Mouse (Mus musculus): ENCODE results near the gene Myl7. TPM values are rescaled to one million over a fixed set of nuclear protein-coding genes. Genes with fewer than 3 reads are reported as not detected.
A peak's percentile ranks its signal among the peaks of the same experiment; 100 is the strongest.

The Myl7 gene
- polyA plus RNA-seq, 1 experiment from 2014 or later = not detected

DNA sequence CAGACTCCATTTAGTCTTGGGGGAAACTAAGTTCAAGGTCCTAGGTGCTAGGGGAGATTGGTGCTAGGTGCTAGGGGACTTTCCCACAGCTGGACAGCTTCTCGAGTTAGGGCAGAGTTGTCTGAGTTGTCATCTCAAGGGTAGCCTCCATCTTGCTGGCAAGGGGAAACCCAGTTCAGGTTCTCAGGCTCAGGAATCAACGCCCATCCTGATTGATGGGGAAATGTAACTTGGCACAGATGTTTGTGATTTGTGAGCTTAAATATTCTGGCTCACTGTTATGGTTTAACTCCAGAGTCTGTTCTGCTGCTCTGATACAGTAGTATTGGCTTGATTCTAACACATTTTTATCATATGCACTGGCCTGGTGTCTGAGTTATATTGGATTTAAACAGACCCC lies 19.5 kb upstream of the Myl7 start:
- TF ChIP-seq CTCF (IDR thresholded peaks at IDR 0.05) = no peak
- CTCF ChIA-PET = interaction anchor here (1.4 kb wide), 1 partner anchor 32 kb away, joined by 5 read pairs; no protein-coding TSS in a partner anchor
- ATAC-seq (no peak), DNase-seq (ENCODE audit: low read depth, low spot score) (no peak)
- in situ Hi-C loops (cut with MboI; ENCODE audit: low pct_unique_long_range_greater_than_20kb) = loop anchor here (25.0 kb wide), 1 partner anchor 431 kb away; no protein-coding TSS in a partner anchor
- POLR2A ChIA-PET = no interaction called here
- peaks cover 14% of the 10 kb centered on the region for H3K27me3 ChIP-seq

- CTCF ChIA-PET = interaction anchor here (1.4 to 2.5 kb wide), 2 partner anchors 12 to 80 kb away, joined by 6 to 8 read pairs; no protein-coding TSS in a partner anchor
- H3K27me3 ChIP-seq = peaks cover 7% of the 10 kb centered on the region
- POLR2A ChIA-PET = no interaction called here
- DNase-seq (ENCODE audit: low read depth, low spot score) = no peak
- no peak for TF ChIP-seq CTCF (IDR thresholded peaks at IDR 0.05)
- in situ Hi-C loops (cut with MboI; ENCODE audit: low pct_unique_long_range_greater_than_20kb) = loop anchor here (25.0 kb wide), 1 partner anchor 429 kb away; no protein-coding TSS in a partner anchor
- no peak for ATAC-seq
These were observed 17.6 kb upstream of the Myl7 start for GRCm38 (mm10) chr11:5916178-5916548.

DNA sequence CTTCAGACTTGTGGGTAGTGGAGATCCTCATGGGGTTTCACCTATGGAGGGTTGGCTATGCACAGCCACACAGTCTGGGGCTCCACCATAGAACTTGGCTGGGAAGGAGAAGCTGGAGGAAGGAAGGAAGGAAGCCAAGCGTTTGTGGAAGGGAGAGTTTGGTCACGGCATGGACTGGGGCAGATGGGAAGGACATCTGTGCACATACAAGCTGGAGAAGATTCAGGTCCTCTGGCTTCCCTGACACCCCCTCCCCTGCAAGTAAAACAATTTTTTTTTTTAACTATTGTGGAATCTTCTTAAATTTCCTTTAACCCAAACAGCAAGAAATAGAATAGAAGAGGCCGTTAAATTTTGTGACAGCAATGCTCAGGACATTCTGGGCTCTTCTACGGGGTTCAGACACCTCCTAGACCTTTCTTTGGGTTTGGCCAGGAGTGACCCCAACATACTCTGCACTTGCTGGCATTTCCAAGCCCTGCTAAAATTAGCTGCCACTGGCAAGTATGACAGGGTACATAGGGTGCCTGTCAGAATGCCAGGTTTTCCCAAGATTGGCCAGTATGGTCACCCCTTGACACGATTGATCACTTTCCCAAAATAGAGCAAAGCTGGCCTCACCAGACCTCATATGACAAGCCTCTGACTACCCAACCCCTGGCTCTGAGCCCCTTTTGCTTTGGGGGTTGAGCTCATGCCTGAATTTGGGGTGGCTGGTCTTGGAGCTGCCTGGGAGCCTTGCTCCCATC lies 17.0 kb upstream of the Myl7 start:
- CTCF ChIA-PET = interaction anchor here (1.3 to 2.5 kb wide), 3 partner anchors 11 to 79 kb away, joined by 5 to 8 read pairs (median 6); no protein-coding TSS in a partner anchor
- H3K27me3 ChIP-seq = peaks cover 1% of the 10 kb centered on the region
- no peak for DNase-seq (ENCODE audit: low read depth, low spot score)
- ATAC-seq = no peak
- no peak for TF ChIP-seq CTCF (IDR thresholded peaks at IDR 0.05)
- in situ Hi-C loops (cut with MboI; ENCODE audit: low pct_unique_long_range_greater_than_20kb) = loop anchor here (25.0 kb wide), 1 partner anchor 428 kb away; no protein-coding TSS in a partner anchor
- POLR2A ChIA-PET = no interaction called here

DNA sequence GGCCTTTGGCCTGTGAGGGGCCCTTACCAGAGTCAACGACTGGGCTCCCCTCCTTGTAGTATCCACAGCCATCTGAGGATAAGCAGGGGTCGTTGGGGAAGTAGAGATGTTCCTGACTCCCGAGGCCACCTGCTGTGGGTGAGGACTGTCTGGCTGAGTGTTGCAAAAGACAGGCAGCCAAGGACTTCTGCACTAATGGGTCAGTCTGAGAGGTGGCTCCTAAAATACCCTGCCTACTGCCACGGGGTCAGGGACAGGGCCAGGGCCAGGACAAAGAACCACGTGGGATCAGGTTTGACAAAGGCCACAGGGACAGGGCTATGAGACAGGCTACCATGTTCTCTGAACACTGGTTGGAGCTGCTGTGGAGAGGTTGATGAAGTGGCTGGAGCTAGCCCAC lies 16.4 kb upstream of the Myl7 start:
- DNase-seq (ENCODE audit: low read depth, low spot score) = no peak
- ChIA-PET POLR2A (no interaction called here), CTCF (interaction anchor here (1.3 to 1.4 kb wide), 2 partner anchors 29 to 79 kb away, joined by 5 to 6 read pairs; no protein-coding TSS in a partner anchor)
- in situ Hi-C loops (cut with MboI; ENCODE audit: low pct_unique_long_range_greater_than_20kb) = loop anchor here (25.0 kb wide), 1 partner anchor 428 kb away; no protein-coding TSS in a partner anchor
- H3K27me3 ChIP-seq = no peaks in the 10 kb centered on the region
- TF ChIP-seq CTCF (IDR thresholded peaks at IDR 0.05) = no peak
- no peak for ATAC-seq

DNA sequence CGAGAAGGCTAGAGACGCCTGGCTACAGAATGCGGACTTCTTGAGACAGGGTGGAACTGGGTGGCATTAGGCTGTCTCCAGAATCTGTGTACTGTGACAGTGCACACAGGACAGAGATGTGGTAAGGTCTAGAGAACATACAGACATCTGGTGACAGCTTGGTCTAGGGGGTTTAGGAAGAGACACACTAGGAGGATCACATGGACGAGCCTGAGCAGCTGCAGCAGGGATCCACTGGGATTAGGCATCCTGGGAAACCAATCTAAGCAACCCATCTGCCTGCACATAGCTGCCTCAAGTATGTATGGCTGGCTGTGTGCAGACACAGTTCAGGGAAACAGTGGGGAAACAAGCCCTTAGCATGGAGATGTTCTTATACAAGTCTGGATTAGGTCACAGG lies 15.4 kb upstream of the Myl7 start:
- ChIA-PET POLR2A (no interaction called here), CTCF (interaction anchor here (1.3 to 2.5 kb wide), 6 partner anchors 10 to 78 kb away, joined by 4 to 12 read pairs (median 6); partner anchors contain the start of gene Ykt6)
- in situ Hi-C loops (cut with MboI; ENCODE audit: low pct_unique_long_range_greater_than_20kb) = loop anchor here (25.0 kb wide), 1 partner anchor 427 kb away; no protein-coding TSS in a partner anchor
- ATAC-seq = no peak
- H3K27me3 ChIP-seq = no peaks in the 10 kb centered on the region
- no peak for TF ChIP-seq CTCF (IDR thresholded peaks at IDR 0.05)
- DNase-seq (ENCODE audit: low read depth, low spot score) = no peak

DNA sequence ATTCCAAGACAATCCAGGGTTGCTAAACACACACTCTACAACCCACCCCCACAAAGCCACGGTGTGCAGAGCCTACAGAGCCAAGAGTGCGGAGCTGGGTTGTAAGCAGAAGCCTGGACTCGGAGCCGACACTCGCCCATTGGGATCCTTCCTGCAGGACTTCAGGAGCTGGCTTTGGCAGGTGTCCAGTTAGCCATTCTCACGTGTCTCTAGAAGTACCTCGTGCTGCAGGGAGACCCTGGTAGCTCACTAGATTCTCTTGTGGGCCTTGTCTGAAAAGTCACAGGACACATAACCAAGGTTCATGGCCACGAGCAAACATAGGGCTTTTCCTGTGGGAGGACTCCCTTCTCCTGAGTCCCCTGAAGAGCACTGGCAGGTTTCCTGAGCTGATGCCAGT lies 14.7 kb upstream of the Myl7 start:
- no peak for TF ChIP-seq CTCF (IDR thresholded peaks at IDR 0.05)
- in situ Hi-C loops (cut with MboI; ENCODE audit: low pct_unique_long_range_greater_than_20kb) = loop anchor here (25.0 kb wide), 1 partner anchor 426 kb away; no protein-coding TSS in a partner anchor
- CTCF ChIA-PET = interaction anchor here (0.9 to 2.5 kb wide), 9 partner anchors 9 to 124 kb away, joined by 3 to 12 read pairs (median 4); partner anchors contain the start of gene Ykt6
- DNase-seq (ENCODE audit: low read depth, low spot score) (no peak), ATAC-seq (no peak)
- POLR2A ChIA-PET = no interaction called here
- H3K27me3 ChIP-seq = no peaks in the 10 kb centered on the region

- ATAC-seq = peak; percentile 68
- H3K27me3 ChIP-seq = no peaks in the 10 kb centered on the region
- in situ Hi-C loops (cut with MboI; ENCODE audit: low pct_unique_long_range_greater_than_20kb) = loop anchor here (25.0 kb wide), 1 partner anchor 425 kb away; no protein-coding TSS in a partner anchor
- ChIA-PET CTCF (interaction anchor here (0.9 to 2.5 kb wide), 9 partner anchors 8 to 123 kb away, joined by 3 to 12 read pairs (median 4); partner anchors contain the start of gene Ykt6), POLR2A (no interaction called here)
- DNase-seq (ENCODE audit: low read depth, low spot score) = no peak
- TF ChIP-seq CTCF (IDR thresholded peaks at IDR 0.05) = no peak
These were observed 14.1 kb upstream of the Myl7 start for GRCm38 (mm10) chr11:5912635-5913034.

- no peaks in the 10 kb centered on the region for H3K27me3 ChIP-seq
- ATAC-seq (no peak), DNase-seq (ENCODE audit: low read depth, low spot score) (no peak)
- in situ Hi-C loops (cut with MboI; ENCODE audit: low pct_unique_long_range_greater_than_20kb) = loop anchor here (25.0 kb wide), 1 partner anchor 421 kb away; no protein-coding TSS in a partner anchor
- POLR2A ChIA-PET = no interaction called here
- CTCF ChIA-PET = interaction anchor here (1.1 to 2.2 kb wide), 5 partner anchors 20 to 120 kb away, joined by 3 to 12 read pairs (median 3); no protein-coding TSS in a partner anchor
- TF ChIP-seq CTCF (IDR thresholded peaks at IDR 0.05) = no peak
These were observed 10.1 kb upstream of the Myl7 start for GRCm38 (mm10) chr11:5908642-5909041.

DNA sequence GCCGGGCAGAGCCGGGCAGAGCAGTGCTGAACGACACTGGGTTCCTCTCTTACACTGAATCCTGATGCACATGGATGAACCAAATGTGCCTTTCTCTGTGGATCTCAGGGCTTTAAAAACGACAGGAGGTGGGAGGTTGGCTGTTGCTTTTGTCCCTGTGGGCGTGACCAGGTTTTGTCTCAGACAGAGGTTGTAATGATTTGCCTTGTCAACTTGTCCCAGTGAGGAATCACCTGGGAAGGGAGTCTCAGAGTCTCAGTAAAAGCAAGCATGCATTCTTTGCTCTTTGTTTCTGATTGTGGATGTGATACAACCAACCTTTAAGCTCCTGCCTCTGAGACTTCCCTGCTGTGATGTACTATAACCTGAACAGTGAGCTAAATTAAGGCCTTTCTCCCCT lies 8.5 kb upstream of the Myl7 start:
- DNase-seq (ENCODE audit: low read depth, low spot score) (no peak), ATAC-seq (no peak)
- no peak for TF ChIP-seq CTCF (IDR thresholded peaks at IDR 0.05)
- ChIA-PET CTCF (interaction anchor here (1.0 to 1.8 kb wide), 3 partner anchors 9 to 16 kb away, joined by 3 to 6 read pairs (median 5); no protein-coding TSS in a partner anchor), POLR2A (interaction anchor here (0.7 kb wide), 1 partner anchor 362 kb away, joined by 3 read pairs; no protein-coding TSS in a partner anchor)
- in situ Hi-C loops (cut with MboI; ENCODE audit: low pct_unique_long_range_greater_than_20kb) = loop anchor here (25.0 kb wide), 1 partner anchor 420 kb away; no protein-coding TSS in a partner anchor
- no peaks in the 10 kb centered on the region for H3K27me3 ChIP-seq

DNA sequence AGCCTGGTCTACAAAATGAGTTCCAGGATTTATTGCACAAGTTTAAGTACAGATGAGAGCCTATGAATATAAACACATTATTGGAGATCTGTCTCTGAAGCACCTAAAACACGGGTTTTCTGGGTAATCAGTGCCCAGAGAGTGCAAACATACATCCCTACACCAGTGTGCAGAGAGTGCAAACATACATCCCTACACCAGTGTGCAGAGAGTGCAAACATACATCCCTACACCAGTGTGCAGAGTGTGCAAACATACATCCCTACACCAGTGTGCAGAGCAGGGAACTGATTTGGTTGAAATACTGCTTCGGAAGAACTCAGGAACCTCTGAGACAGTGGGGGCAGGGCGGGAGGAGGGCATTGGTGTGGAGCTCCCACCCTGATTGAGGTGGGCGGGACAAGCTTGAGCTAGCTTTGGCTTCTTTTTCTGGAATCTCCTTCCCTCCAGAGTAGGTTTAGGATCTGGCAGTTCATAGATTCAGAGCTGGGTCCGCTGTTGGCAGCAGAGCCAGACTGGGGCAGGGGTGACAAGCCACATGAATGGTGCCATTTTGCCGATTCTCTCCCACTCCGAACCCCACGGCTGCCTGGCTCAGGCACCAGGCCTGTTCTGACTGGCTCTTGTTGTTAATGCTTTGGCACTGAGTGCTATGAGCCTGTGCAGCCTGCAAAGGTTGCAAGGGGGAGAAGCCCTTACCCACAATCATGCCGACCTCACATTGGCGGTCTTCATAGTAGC lies 7.4 kb upstream of the Myl7 start:
- ATAC-seq = no peak
- CTCF ChIA-PET = interaction anchor here (1.4 to 1.8 kb wide), 3 partner anchors 8 to 70 kb away, joined by 3 to 6 read pairs (median 5); no protein-coding TSS in a partner anchor
- TF ChIP-seq CTCF (IDR thresholded peaks at IDR 0.05) = no peak
- H3K27me3 ChIP-seq = no peaks in the 10 kb centered on the region
- POLR2A ChIA-PET = no interaction called here
- no peak for DNase-seq (ENCODE audit: low read depth, low spot score)
- in situ Hi-C loops (cut with MboI; ENCODE audit: low pct_unique_long_range_greater_than_20kb) = loop anchor here (25.0 kb wide), 1 partner anchor 419 kb away; no protein-coding TSS in a partner anchor

All from Patski (cell line).